Mouse (Mus musculus) activated CD4-positive, CD25-positive, alpha-beta regulatory T cell, adult 4 months (primary cell): ENCODE data around the gene 1700029F12Rik. TPM values are rescaled to one million over a fixed set of nuclear protein-coding genes. Genes with fewer than 3 reads are reported as not detected.

Experiments
- polyA plus RNA-seq, 2 experiments: library from polyadenylated mRNA; unstranded; fragments of 100-300 nt; shearing (Covaris generic); gene quantifications; one replicate each; pipeline ENCODE4 v1.2.1; 2017

The 1700029F12Rik gene
- polyA plus RNA-seq, 2 experiments from 2014 or later: not detected

Other genes with a start within 250 kb of the 1700029F12Rik start
- gene Gcnt4, start 109.7 kb downstream of the 1700029F12Rik start, polyA plus RNA-seq: not detected
- under 1 TPM; 0.56 to 0.71 TPM for gene Fam169a, start 32.9 kb upstream of the 1700029F12Rik start, polyA plus RNA-seq
- gene Gm6169, start 64.9 kb upstream of the 1700029F12Rik start, polyA plus RNA-seq: 1 to 10 TPM; 5.1 to 9.7 TPM
- 10 to 100 TPM; 38.3 to 42.6 TPM for gene Gfm2, start 103.6 kb upstream of the 1700029F12Rik start, polyA plus RNA-seq
- gene Nsa2, start 103.6 kb upstream of the 1700029F12Rik start, polyA plus RNA-seq: 100 to 1,000 TPM; 119 to 163 TPM
- 10 to 100 TPM; 76.8 to 77.4 TPM for gene Hexb, start 164.0 kb upstream of the 1700029F12Rik start, polyA plus RNA-seq
- 1 to 10 TPM; 3.0 to 3.8 TPM for gene Enc1, start 206.7 kb upstream of the 1700029F12Rik start, polyA plus RNA-seq